19 mouse cellular contexts compared by ENCODE assay signal in the genomic region with DNA sequence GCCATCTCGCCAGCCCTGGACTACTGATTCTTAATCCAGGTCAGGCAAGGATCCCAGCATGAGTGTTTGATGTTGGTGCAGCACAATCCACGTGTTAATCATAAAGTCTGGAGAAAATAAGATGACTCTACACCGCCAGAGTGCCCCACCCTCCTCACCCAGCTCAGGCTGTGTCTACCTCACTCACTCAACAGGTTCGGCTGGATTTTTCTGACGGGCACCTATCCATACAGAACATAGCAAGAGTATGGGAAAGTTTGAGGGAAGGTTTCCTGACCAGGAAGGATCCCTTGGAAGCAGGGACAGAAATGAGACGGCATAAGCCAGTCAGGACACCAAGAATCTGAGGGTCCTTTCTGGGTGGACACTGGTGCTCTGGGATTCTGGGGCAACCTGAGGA. TPM values are rescaled to one million over a fixed set of nuclear protein-coding genes. Genes with fewer than 3 reads are reported as not detected.
DNase-seq lines count a peak whose midpoint lies in the region; ATAC-seq and TF ChIP-seq lines count a peak whose summit lies in the region.
"Had no signal": no experiment of that assay in that cellular context is flagged by ENCODE, and none has a peak within 500 bp of the region (broad histone marks: within the 10 kb centered on the region; RNA-seq: fewer than 3 reads in every experiment).

No protein-coding gene starts in this region.

- H3K36me3 ChIP-seq in lung, postnatal 0 days (ENCODE audit: insufficient read depth, low read length) = no peaks in the 10 kb centered on the region
- no peaks in the 10 kb centered on the region for H3K36me3 ChIP-seq in stomach, postnatal 0 days (ENCODE audit: control insufficient read depth, insufficient read depth, low read length)
- H3K36me3 ChIP-seq: hindbrain, embryonic 15.5 days had no signal

- no peak overlapping the region for H3K4me3 ChIP-seq in lung, postnatal 0 days (ENCODE audit: low read depth, low read length)
- no peak overlapping the region for H3K4me3 ChIP-seq in stomach, postnatal 0 days (ENCODE audit: low read depth, low read length)
- H3K4me3 ChIP-seq: forebrain, embryonic 12.5 days; heart, embryonic 12.5 days; hindbrain, embryonic 15.5 days; limb, embryonic 13.5 days; midbrain, embryonic 13.5 days; myocyte had no signal

- H3K27me3 ChIP-seq in lung, postnatal 0 days (replicated peaks; ENCODE audit: insufficient read depth, low read length) = no peaks in the 10 kb centered on the region
- no peaks in the 10 kb centered on the region for H3K27me3 ChIP-seq in stomach, postnatal 0 days (ENCODE audit: control insufficient read depth, insufficient read depth, low read length)
- H3K27me3 ChIP-seq: forebrain, embryonic 12.5 days; heart, embryonic 12.5 days; hindbrain, embryonic 15.5 days; limb, embryonic 13.5 days; midbrain, embryonic 13.5 days had no signal

- DNase-seq in kidney, postnatal 10 days = peak; percentile 38
- no peak for DNase-seq in kidney, postnatal 25 days
- DNase-seq in urinary bladder, postnatal 14 days (ENCODE audit: low spot score) = peak; percentile 78
- DNase-seq in urinary bladder, postnatal 25 days (ENCODE audit: low spot score) = no peak
- peak; percentile 82 for DNase-seq in lung, postnatal 0 days (ENCODE audit: low spot score)
- DNase-seq in stomach, postnatal 0 days (ENCODE audit: low spot score) = peak; percentile 81
- DNase-seq in left cerebral cortex, postnatal 36 days (ENCODE audit: low spot score in 2 of 2) = no peak
- no peak for DNase-seq in adrenal gland, adult 8-10 months
- DNase-seq: cerebellum, adult 2 months; cerebellum, postnatal 36 days; heart, adult 11 months; thymus, postnatal 14 days had no signal

- H3K27ac ChIP-seq in lung, postnatal 0 days (ENCODE audit: low read length) = peak overlapping the region; percentile 22; the same call in 1 of the 2 replicates
- H3K27ac ChIP-seq in stomach, postnatal 0 days (replicated peaks) = peak overlapping the region; percentile 65
- H3K27ac ChIP-seq: forebrain, embryonic 12.5 days; hindbrain, embryonic 15.5 days; limb, embryonic 13.5 days; liver, embryonic 14.5 days; midbrain, embryonic 13.5 days had no signal

- H3K9me3 ChIP-seq in lung, postnatal 0 days (ENCODE audit: low read length) = no peaks in the 10 kb centered on the region
- no peaks in the 10 kb centered on the region for H3K9me3 ChIP-seq in stomach, postnatal 0 days (ENCODE audit: control insufficient read depth, low read length)
- H3K9me3 ChIP-seq: hindbrain, embryonic 15.5 days; midbrain, embryonic 13.5 days had no signal

- no peaks in the 10 kb centered on the region for H3K4me1 ChIP-seq in lung, postnatal 0 days (ENCODE audit: insufficient read depth, low read depth, low read length)
- no peaks in the 10 kb centered on the region for H3K4me1 ChIP-seq in stomach, postnatal 0 days (replicated peaks; ENCODE audit: control insufficient read depth, insufficient read depth)
- H3K4me1 ChIP-seq: hindbrain, embryonic 15.5 days; midbrain, embryonic 13.5 days had no signal

- no peak for TF ChIP-seq CTCF in lung, postnatal 0 days (IDR thresholded peaks at IDR 0.05)
- no peak for TF ChIP-seq CTCF in stomach, postnatal 0 days (IDR thresholded peaks at IDR 0.05; ENCODE audit: low read depth)

- WGBS in lung, postnatal 0 days = 50% methylated on average over 6 of the region's 6 CpGs
- 52% methylated on average over 6 of the region's 6 CpGs for WGBS in stomach, postnatal 0 days

- intact Hi-C loops in left cerebral cortex, postnatal 36 days (cut with DNase I) = no loop called here

- no peak overlapping the region for H3K4me2 ChIP-seq in lung, postnatal 0 days (replicated peaks; ENCODE audit: low read depth, low read length)
- H3K4me2 ChIP-seq in stomach, postnatal 0 days (replicated peaks; ENCODE audit: low read depth) = no peak overlapping the region
- H3K4me2 ChIP-seq: forebrain, embryonic 12.5 days; heart, embryonic 12.5 days; hindbrain, embryonic 15.5 days; limb, embryonic 13.5 days; midbrain, embryonic 13.5 days had no signal

- no peak overlapping the region for H3K9ac ChIP-seq in lung, postnatal 0 days (replicated peaks; ENCODE audit: low read depth)
- H3K9ac ChIP-seq in stomach, postnatal 0 days (ENCODE audit: low read length) = no peak overlapping the region
- H3K9ac ChIP-seq: forebrain, embryonic 12.5 days; heart, embryonic 12.5 days; hindbrain, embryonic 15.5 days; limb, embryonic 13.5 days; liver, embryonic 14.5 days; midbrain, embryonic 13.5 days had no signal

- peak; percentile 92 for ATAC-seq in lung, postnatal 0 days
- peak; percentile 90 for ATAC-seq in stomach, postnatal 0 days (ENCODE audit: low FRiP score, low TSS enrichment)
- ATAC-seq: midbrain, embryonic 13.5 days had no signal

- TF ChIP-seq EP300 in lung, postnatal 0 days (IDR thresholded peaks at IDR 0.05) = peak; percentile 25
- TF ChIP-seq EP300 in stomach, postnatal 0 days (optimal IDR thresholded peaks at IDR 0.05) = peak; percentile 51

RNA-seq across cellular contexts. Expression of gene Pprc1, which starts 19.7 kb away (rescaled TPM):
- polyA plus RNA-seq in lung, postnatal 0 days (2015; fragmentation: Nextera tagmentation; extraction: Ambion mirVana) = 6.0 and 6.9 TPM in 2 replicates
- polyA plus RNA-seq in stomach, postnatal 0 days (2015; fragmentation: Nextera tagmentation; extraction: Ambion mirVana) = 8.6 and 10.7 TPM in 2 replicates
- 10 to 100 TPM; 20.5 to 25.5 TPM for total RNA-seq in left cerebral cortex, postnatal 36 days (2021)
- total RNA-seq in adrenal gland, adult 8-10 months (2022) = 10 to 100 TPM; 27.8 to 37.8 (median 34.3) TPM

RNA-seq across cellular contexts. Expression of gene Ldb1, which starts 20.1 kb away (rescaled TPM):
- polyA plus RNA-seq in lung, postnatal 0 days (2015; fragmentation: Nextera tagmentation; extraction: Ambion mirVana) = 96.3 and 107 TPM in 2 replicates
- polyA plus RNA-seq in stomach, postnatal 0 days (2015; fragmentation: Nextera tagmentation; extraction: Ambion mirVana) = 50.1 and 54.9 TPM in 2 replicates
- total RNA-seq in left cerebral cortex, postnatal 36 days (2021) = 100 to 1,000 TPM; 108 to 118 TPM
- total RNA-seq in adrenal gland, adult 8-10 months (2022) = 100 to 1,000 TPM in 2 of 4 experiments, 10 to 100 TPM in 2; 55.5 to 115 (median 89.6) TPM

RNA-seq across cellular contexts. Expression of gene Hps6, which starts 21.7 kb away (rescaled TPM):
- 8.9 and 9.6 TPM in 2 replicates for polyA plus RNA-seq in lung, postnatal 0 days (2015; fragmentation: Nextera tagmentation; extraction: Ambion mirVana)
- 4.9 and 5.1 TPM in 2 replicates for polyA plus RNA-seq in stomach, postnatal 0 days (2015; fragmentation: Nextera tagmentation; extraction: Ambion mirVana)
- total RNA-seq in left cerebral cortex, postnatal 36 days (2021) = 1 to 10 TPM; 5.9 to 7.1 TPM
- 10 to 100 TPM; 13.0 to 25.3 (median 19.9) TPM for total RNA-seq in adrenal gland, adult 8-10 months (2022)

RNA-seq across cellular contexts. Expression of gene Armh3, which starts 26.7 kb away (rescaled TPM):
- 8.8 and 9.0 TPM in 2 replicates for polyA plus RNA-seq in lung, postnatal 0 days (2015; fragmentation: Nextera tagmentation; extraction: Ambion mirVana)
- 7.5 and 8.2 TPM in 2 replicates for polyA plus RNA-seq in stomach, postnatal 0 days (2015; fragmentation: Nextera tagmentation; extraction: Ambion mirVana)
- total RNA-seq in left cerebral cortex, postnatal 36 days (2021) = 10 to 100 TPM; 20.1 to 20.2 TPM
- total RNA-seq in adrenal gland, adult 8-10 months (2022) = 10 to 100 TPM; 19.0 to 27.7 (median 20.8) TPM

RNA-seq across cellular contexts. Expression of gene Nolc1, which starts 50.7 kb away (rescaled TPM):
- 22.5 and 26.0 TPM in 2 replicates for polyA plus RNA-seq in lung, postnatal 0 days (2015; fragmentation: Nextera tagmentation; extraction: Ambion mirVana)
- polyA plus RNA-seq in stomach, postnatal 0 days (2015; fragmentation: Nextera tagmentation; extraction: Ambion mirVana) = 36.1 and 36.5 TPM in 2 replicates
- 10 to 100 TPM; 42.5 to 44.1 TPM for total RNA-seq in left cerebral cortex, postnatal 36 days (2021)
- total RNA-seq in adrenal gland, adult 8-10 months (2022) = 10 to 100 TPM; 43.3 to 47.8 (median 45.5) TPM

Comparison
In these comparisons a context has a peak if more than half of its experiments do, and no peak if none do; other contexts are left out.
1. DNase-seq: peak in kidney, postnatal 10 days (single experiment), urinary bladder, postnatal 14 days (single experiment), lung, postnatal 0 days (single experiment) and stomach, postnatal 0 days (single experiment); none in kidney, postnatal 25 days (0 of 2), urinary bladder, postnatal 25 days (single experiment), left cerebral cortex, postnatal 36 days (0 of 2) and adrenal gland, adult 8-10 months (single experiment).